Mouse (Mus musculus): Measurements from ENCODE around the gene Ercc5.

GRCm38 (mm10) chr1:44140232-44140631 lies 7.3 kb upstream of the Ercc5 start:
- TF ChIP-seq CTCF (IDR thresholded peaks at IDR 0.05; ENCODE audit: low read depth) (no peak), EP300 (IDR thresholded peaks at IDR 0.05; ENCODE audit: low read depth) (no peak)

Measured in liver, embryonic 14.5 days (tissue).